Mouse (Mus musculus) spleen, embryonic (tissue): ENCODE data around the gene Gfod2.

Source experiments
- CTCF ChIA-PET: fragments of 350-600 bp; sonication (Branson Sonifier 250); formaldehyde crosslinking; loops from one replicate; lab custom pipeline; 2022; lab: Charles Lee

The Gfod2 gene

DNA sequence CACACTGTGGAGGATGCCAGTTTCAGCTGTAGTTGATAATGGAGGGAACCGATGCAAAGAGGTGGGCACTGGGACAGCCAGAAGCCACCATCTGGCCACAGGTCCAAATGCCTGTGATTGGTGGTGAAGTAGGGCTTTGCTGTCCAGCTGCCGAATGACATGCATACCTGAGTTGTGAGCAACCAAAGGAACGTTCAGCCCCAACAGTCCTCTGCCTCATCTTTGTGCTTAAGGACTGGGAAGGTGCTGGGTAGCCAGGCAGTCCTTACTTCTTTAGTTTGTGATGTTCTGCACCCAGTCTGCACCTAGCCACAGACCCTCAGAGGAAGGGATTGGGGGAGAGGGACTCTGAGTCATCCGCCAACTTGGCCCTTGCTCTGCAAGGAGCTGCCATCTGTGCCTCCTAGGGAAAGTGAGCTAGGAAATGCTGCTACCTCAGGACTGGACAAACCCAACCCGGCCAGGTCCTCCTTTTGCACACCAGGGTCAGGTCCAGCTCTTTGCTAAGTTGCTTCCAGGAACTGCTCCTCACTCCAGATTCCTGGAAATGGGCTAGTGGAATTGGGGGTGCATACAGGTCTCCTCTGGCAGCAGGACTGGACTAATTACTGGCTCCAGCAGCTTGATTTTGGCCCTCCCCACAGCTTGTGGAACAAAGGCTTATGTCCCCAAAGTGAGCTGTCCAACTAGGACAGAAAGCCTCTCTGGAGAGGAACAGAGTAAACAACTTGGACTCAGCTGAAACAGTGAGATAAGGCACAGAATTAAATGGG is 10.2 kb upstream of the Gfod2 start:
- CTCF ChIA-PET: interaction anchor here (0.6 kb wide), 2 partner anchors 12 to 303 kb away, joined by 7 to 14 read pairs; no protein-coding TSS in a partner anchor

DNA sequence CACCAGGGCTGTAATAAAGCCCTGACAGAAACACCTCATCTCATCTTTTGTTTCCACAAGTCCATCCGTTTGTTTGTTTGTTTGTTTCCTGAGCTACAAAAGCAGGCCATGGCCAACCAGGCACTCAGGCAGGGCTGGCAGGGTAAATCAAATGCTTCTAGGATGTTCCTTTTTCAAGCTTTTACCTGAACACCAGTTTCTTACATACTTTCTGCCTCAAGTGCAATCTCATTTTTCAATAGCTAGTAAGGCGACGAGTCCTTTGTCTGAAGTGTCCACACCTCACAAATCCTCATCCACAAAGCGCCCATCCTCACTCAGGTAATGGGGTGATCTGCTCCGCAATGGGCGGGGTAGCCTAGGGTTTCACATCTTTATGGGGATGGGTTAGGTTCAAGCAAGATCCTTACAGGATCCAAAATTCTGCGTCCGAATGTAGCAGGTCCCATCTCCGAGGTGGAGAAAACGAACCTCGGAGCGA is 628 bp downstream of the Gfod2 start:
- CTCF ChIA-PET: no interaction called here

DNA sequence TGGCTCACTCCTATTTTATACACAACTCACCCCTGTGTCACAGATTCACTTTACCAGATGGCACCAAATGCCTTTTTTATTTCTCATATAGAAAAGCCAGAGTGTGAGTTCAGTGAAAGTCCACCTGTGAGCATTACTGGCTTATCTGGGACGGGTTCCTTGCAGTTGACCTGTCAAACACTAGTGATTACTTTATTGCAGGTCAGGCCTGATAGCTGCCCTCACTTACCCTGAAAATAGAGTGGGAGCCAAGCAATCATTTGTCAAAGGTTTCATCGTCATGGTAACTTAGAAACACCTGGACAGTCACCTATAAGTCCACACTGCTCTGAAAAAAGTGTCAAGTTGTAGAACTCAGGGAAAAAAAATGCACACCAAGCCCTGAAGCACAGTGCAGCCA is 3.8 kb downstream of the Gfod2 start:
- CTCF ChIA-PET: no interaction called here

DNA sequence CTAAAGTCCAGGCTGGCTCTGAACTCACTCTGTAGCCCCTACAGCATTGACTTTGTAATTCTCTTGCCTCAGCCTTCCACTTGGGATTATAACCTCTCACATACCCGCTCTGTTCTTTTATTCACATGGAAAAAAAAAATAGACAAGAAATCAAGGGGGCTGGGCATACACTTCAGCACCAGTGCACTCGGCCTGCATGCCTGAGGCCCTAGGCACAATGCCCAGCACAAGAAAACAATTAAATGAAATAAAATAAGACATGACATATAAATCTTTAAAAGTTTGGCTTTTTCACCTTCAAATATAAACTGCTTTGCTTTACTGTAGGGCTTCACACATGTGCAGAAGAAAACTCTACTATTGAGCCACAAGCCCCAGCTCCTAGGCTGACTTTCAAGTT is 4.5 kb downstream of the Gfod2 start:
- CTCF ChIA-PET: no interaction called here

DNA sequence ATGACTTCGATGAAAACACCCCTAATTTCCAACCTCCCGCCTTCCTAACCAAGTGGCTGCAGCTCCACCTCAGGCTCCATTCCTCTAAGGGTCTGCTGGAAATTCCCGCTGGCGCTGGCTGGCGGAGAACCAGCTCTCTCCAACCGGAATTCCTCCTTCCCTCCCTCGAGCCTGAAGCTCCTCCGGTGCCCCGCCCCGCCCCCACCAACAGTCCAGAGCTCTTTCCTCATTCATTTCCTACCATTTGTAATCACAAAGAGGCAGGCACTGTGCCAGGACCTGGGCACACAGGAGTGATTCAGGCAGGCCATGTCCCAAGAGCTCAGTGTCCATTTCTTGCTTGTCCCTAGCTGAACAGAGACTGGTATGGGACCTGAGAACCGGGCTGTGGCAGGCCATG is 7.9 kb downstream of the Gfod2 start:
- CTCF ChIA-PET: no interaction called here

DNA sequence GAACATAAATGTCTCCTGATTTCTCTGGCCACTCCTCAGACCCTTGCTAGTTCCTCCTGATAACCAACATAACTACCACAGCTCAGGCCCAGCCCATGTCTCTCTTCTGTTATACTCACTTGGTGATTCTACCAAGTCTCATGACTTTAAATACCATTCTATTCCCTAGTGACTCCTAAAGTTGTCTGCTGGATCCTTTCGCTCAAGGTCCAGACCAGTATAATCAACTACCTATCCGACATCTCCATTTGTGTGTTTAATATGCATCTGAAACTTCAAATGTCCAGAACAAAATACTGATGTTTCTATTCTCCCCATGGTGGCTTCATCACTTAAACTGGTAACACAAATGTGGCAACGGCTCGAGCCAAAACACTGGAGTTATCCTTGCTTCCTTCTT is 15.2 kb downstream of the Gfod2 start:
- CTCF ChIA-PET: no interaction called here

DNA sequence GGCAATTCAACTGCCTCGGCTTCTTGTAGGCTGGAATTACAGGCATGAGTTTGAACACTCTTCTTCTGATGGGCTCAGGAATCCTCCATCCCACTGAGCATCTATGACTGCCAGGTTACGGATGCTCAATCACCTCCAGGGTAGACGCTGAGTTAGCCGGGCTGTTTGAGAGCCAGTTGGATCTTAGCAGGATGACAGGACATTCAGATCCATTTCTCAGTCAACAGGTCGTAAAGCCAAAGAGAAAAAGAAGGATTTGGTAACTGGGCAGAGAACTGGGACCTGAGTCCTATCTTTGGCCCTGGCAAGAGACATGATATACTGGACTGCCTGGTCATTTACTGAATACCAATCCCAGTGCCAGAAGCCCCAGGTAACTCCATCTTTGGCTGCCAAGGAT is 19.2 kb downstream of the Gfod2 start:
- CTCF ChIA-PET: no interaction called here

DNA sequence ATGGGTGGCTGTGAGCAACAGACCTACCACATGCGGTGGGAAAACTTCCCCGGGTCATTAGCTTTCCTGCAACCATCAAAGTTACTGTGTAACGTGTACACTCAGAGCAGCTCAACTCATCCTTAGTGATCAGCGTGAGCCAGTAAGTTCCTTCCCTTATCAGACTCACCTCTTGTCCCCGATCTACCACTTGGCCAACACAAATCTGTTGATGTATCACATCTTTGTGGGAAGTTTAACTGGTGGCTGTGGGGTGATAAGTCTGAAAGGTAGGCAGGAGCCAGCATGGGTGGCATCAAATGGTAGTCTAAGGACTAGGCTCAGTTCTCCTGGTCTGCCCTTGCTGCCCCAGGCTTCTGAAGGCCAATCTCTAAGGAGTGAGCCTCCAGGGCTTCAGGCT is 26.3 kb downstream of the Gfod2 start:
- CTCF ChIA-PET: interaction anchor here (0.5 kb wide), 1 partner anchor 35 kb away, joined by 3 read pairs; no protein-coding TSS in a partner anchor

DNA sequence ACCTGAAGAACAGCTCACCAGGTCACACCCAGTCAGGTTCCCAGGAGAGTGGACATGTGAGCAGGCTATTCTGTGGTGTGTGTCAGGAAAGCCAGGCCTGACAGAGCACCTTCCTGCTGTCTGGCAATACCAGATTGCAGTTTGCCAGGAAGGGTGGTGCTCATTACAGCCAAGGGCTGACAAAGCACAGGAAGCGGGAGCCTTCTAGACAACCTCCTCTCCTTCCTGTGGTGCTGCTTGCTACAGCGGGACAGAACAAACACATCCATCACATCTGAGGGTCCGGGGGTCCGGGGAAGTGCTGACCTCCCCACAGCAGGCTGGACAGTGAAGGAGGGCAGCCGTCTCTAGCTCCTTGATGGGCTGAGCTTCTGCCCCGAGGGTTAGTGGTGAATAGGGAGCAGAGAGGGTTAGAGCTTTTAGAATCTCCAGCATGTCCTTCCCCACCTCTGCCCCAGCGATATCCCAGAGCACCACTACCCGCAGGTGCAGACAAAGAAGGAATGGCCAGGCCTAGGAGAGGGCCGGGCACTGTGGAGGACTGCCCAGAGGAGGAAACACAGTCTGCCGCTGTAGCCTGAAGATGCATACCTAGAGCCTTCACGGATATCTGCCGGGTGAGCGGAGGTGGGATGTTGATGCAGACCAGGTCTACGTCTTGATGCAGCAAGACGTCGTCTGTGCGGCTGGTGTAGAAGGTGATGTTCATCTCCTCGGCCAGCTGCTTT is 30.9 kb downstream of the Gfod2 start:
- CTCF ChIA-PET: no interaction called here

DNA sequence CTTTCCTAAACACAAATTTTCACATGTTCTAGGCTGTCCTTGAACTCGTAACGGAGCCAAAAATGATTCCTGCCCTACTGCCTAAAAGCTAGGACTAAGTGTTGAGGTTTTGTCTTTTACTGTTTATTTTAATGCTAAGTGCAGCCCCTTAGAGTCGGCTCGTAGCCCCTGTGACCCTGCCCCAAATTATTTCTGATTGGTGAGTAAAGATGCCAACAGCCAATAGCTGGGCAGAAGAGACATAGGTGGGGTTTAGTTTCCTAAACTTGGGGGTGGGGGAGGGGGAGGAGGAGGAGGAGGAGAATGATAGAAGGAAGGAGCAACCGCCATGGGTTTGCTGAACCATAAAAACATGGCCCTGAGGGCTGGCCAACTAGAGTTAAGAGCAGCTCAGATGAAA is 32.7 kb downstream of the Gfod2 start:
- CTCF ChIA-PET: no interaction called here

DNA sequence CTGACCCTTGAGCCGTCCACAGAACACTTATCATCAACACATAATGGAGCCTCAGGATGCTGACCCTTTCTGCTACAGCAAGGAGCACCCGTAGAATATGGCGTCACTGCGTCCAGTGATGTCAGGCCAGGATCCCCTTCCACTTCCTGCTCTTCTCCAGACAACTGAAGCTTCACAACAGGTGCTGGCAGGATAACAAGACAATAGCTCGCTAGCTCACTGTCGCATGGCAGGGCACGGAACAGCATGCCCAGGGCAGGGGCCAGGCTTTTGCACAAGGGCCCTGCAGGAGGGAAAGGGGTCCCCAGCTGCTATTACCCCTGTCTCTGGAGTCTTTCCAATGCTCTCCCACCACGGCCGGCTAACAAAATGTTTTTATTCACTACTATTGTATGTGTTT is 35.6 kb downstream of the Gfod2 start:
- CTCF ChIA-PET: no interaction called here

DNA sequence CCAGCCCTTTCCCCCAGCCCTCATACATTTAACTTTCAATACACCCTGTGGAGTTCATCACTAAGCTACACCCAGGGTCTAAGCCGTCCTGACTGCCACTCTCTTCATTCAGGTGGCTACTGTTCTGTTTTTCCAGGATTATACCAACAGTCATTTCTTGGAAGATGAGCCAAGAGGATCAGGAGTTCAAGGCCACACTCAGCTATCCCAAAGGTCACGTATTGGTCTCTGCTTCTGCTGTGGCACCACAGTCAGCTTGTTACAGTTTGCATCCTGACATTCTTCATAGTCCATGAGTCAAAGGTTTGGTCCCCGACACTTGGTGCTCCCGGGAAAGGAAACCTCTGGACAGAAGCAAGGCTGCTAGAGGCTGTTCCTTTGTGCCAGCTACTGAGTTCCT is 38.8 kb downstream of the Gfod2 start:
- CTCF ChIA-PET: no interaction called here

DNA sequence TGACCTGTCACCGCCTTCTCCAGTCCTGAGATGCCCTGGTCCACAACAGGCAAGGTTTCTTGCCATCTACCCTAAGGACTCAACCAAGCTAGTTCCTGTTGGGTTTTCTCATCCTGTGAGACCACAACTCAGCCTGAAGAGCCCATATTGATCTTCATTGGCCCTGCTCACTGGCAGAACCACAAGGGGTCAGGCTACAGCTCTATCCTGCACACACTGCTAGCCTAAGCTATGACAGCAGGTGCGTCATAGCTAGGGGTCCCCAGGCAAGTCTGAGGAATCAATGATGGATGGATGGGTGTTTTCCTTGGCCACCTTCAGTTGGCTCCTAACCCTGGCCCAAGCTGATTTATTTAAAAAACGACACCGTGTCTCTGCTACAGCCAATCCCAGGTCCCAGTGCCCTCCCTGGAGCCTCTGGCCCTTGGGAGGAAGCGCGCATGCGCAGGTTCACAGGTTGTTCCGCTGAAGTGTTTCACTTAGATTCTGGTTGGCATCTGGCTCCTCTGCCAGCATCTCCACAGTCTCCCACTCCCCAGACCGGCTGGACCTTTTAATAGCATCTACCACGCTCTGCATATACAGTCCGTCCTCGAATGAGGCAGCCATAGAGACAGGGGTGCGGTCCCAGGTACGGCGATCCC is 42.0 kb downstream of the Gfod2 start:
- CTCF ChIA-PET: no interaction called here

DNA sequence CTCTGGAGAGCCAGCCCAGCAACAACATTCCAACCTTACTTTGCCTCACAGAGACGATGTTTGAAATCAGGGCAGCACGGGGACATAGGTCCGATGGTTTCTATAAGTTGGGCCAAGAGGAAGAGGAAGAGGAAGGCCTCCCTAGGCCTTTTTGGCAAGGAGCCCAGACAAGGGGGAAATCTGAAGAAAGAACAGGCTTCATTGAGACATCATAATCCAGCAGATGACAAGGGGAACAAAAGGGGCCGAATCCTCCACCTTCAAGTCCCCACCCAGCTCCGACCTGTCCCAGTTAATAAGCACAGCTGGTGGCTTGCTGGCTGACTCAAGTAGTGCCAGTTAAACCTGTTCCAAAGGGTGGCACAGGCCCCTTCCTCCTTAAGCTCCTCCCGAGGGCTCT is 43.4 kb downstream of the Gfod2 start:
- CTCF ChIA-PET: interaction anchor here (0.6 to 0.7 kb wide), 2 partner anchors 101 to 117 kb away, joined by 3 read pairs; no protein-coding TSS in a partner anchor

DNA sequence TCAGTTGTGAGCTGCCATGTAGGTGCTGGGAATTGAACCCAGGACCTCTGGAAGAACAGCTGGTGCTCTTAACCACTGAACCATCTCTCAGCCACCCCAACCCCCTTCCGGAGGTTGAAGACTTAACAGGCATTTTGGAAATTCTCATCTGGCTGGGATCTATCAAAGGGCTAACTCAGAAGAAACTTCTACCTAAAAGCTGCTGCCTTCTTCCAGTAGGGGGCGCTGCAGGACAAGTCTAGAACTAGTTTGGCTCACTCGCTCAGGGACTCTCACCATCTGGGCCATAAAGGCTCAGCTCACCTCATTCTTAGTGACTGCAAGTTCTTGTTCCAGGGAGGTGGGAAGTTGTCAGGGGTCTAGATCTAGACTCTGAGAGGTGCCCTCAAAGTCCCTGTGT is 44.3 kb downstream of the Gfod2 start:
- CTCF ChIA-PET: interaction anchor here (0.7 to 1.1 kb wide), 5 partner anchors 21 to 218 kb away, joined by 3 to 12 read pairs (median 3); no protein-coding TSS in a partner anchor

DNA sequence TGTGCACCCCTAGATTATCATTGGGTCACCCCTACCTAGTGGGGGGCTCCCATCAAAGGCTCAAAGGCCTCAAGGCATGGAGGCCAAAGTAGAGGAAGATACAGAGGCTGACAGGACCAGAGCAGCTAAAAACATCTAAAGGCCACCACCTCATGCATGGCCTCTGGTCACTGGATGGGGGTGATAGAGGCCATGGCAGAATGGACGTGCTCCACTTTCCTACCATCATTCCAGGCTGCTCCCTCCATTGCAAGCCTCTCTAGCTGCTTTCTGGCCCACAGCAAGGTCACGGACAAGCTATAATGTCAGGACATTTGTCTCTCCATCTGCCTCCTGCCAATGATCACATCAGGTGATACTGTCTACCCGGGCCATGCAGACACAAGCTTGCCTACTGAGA is 46.2 kb downstream of the Gfod2 start:
- CTCF ChIA-PET: interaction anchor here (0.6 kb wide), 1 partner anchor 105 kb away, joined by 3 read pairs; no protein-coding TSS in a partner anchor

DNA sequence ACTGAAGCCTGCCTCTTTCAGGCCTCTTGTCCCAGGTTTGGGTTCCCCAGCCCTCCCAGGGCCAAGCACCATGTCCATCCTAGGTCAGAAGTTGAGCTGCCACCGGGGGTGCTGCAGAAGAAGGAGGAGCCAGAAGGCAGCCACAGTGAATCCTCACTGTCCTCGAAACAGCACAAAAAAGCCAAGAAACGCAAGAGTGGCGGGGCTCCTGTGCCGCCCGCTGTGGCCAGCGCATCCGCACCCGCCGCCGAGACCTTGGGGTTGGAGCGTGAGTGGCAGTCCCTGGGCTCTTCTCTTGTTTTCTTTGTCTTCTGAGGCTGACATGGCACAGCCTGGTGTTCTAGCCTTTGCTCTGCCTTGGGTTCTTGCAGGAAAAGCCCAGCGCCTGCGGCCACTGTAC is 49.1 kb downstream of the Gfod2 start:
- CTCF ChIA-PET: no interaction called here

DNA sequence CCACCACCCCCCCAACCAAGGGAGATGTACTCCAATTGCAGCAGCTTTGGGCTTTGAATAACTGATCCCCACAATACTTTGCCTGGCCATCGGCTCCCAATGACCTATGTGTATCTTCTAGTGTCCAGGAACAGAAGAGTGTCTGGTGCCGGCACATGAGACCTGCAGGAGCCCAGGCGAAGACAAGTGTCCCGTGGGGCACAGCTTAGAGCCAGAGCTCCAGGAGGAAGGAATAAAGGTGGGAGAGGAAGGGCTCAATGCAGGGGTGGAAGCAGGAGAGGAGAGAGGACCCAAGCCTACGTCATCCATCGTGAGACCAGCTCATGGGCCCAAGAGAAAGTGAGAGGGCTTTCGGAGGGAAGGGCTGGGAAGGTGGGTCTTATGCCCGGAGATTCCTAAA is 49.8 kb downstream of the Gfod2 start:
- CTCF ChIA-PET: interaction anchor here (0.7 kb wide), 1 partner anchor 30 kb away, joined by 3 read pairs; no protein-coding TSS in a partner anchor

DNA sequence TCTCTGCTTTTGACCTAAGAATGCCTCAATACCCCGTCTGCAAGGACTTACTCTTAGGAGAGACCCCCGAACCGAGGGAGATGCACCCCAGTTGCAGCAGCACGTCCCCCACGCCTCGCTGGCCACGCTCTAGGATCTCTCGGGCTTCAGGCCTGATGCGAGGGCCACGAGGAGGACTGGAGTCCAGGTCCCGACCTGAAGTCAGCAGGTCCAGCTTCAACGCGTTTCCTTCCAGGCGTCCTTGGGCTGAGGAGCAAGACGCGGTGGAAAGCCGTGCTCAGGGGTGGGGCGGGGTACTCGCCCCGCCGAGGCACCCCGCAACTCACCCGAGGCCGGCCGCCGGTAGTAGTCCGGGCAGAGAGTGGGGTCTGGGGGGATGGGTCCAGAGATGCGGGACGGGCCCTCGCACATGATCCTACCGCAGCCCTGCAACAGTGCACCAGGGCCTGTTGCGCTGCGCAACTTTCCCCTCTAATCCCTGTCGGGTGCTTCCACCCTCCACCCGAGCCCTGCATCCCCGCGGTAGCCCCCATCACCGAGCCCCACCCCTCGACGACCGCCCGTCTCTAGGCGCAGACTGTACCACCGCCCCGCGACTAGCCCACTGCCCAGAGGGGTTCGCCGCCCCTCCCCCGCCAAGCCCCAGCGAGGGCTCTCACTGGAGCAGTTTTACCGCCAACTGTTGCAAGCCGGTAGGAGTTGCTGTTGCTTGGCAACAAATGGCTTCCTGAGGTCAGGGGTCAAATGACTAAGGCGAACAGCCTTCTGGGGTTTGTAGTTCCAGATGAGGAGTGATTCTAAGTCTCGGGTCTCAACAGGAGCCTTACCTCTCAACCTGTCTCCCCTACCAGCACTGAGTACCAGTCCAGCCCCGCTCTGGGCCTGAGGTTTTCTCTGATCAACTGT is 50.7 kb downstream of the Gfod2 start, which contains the start of the genes 4933405L10Rik and Enkd1:
TSS of gene 4933405L10Rik (plus strand) at position 158 of the 906 bp plus-strand sequence.
TSS of gene Enkd1 (minus strand) at position 713 of the 906 bp plus-strand sequence.
- CTCF ChIA-PET: interaction anchor here (0.7 kb wide), 1 partner anchor 30 kb away, joined by 3 read pairs; no protein-coding TSS in a partner anchor

DNA sequence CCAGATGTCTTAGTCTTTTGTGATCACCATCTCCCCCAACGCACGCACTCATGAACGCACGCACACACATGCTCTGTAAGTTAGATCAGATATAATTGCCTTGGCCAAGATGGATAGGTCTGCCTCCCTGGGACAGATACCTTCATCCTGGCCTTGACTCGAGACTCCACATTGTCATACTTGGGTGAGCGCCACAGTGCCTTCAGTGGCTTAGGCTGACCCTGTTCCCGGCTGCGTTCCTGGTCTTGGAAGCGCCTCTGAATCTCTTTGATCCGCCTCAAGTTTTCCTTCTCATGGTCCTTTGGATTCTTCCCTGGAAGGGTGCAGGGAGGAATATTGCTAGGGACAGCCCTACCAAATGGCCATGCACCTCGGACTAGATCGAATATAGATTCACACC is 52.0 kb downstream of the Gfod2 start:
- CTCF ChIA-PET: no interaction called here

DNA sequence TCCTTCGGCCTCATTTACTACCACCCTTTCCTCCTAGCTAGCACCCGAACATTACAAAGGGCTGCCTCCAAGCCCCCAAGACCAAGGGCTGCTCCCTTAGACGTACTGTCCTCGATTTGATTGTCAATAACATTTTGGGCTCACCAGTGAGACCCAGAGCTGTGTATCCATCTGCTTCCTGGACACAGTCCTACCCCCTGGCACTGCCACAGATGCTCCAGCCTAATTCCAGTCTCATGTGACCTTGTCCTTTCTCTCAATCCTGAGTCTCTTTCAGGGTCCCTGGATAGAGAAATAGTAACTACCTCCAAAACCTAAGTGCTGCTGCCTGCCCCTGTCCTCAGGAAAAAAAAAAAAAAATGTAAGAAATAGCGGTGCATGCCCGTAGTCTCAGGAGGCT is 53.5 kb downstream of the Gfod2 start:
- CTCF ChIA-PET: interaction anchor here (0.6 to 0.7 kb wide), 4 partner anchors 60 to 212 kb away, joined by 3 to 8 read pairs (median 6); no protein-coding TSS in a partner anchor
